Mouse (Mus musculus) embryonic facial prominence, embryonic 14.5 days (tissue): ENCODE results near the gene Gm10337. TPM values are rescaled to one million over a fixed set of nuclear protein-coding genes. Genes with fewer than 3 reads are reported as not detected.
A peak's percentile ranks its signal among the peaks of the same experiment; 100 is the strongest.

Source experiments
- ATAC-seq: fragments of 200-750 bp; cut with Nextera tagmentation; 2 replicates; pipeline ENCODE4 v1.8.0; 2017; ENCODE audit warnings: low read depth, moderate number of reproducible peaks, moderate TSS enrichment
- DNase-seq: peaks from one replicate; pipeline ENCODE4 v3.0.0-alpha.2; 2015; ENCODE audit warnings: low spot score
- H3K27ac ChIP-seq: fragments of 300-500 bp; sonication (generic); replicated peaks from 2 replicates; pipeline ENCODE4 v1.5.1; 2014; ENCODE audit warnings: low read depth, mild to moderate bottlenecking, low read length, moderate library complexity
- H3K27me3 ChIP-seq: fragments of 300-500 bp; sonication (generic); replicated peaks from 2 replicates; pipeline ENCODE4 v1.6.1; 2014; ENCODE audit warnings: low read length; ENCODE audit not compliant: control insufficient read depth, insufficient read depth
- H3K36me3 ChIP-seq: fragments of 300-500 bp; sonication (generic); 2 replicates; pipeline ENCODE4 v1.6.1; 2014; ENCODE audit warnings: low read length, mixed read lengths; ENCODE audit not compliant: control insufficient read depth, insufficient read depth
- H3K4me1 ChIP-seq: fragments of 300-500 bp; sonication (generic); 2 replicates; pipeline ENCODE4 v1.6.1; 2014; ENCODE audit warnings: antibody characterized with exemption, low read length; ENCODE audit not compliant: control insufficient read depth, insufficient read depth
- H3K4me2 ChIP-seq: fragments of 300-500 bp; sonication (generic); 2 replicates; pipeline ENCODE4 v1.6.1; 2014; ENCODE audit warnings: low read depth, mild to moderate bottlenecking, low read length, moderate library complexity, mixed read lengths
- H3K4me3 ChIP-seq: fragments of 300-500 bp; sonication (generic); 2 replicates; pipeline ENCODE4 v1.5.1; 2014; ENCODE audit warnings: low read depth, mild to moderate bottlenecking, low read length
- H3K9ac ChIP-seq: fragments of 300-500 bp; sonication (generic); 2 replicates; pipeline ENCODE4 v1.6.1; 2014; ENCODE audit warnings: low read depth, mild to moderate bottlenecking, low read length, moderate library complexity, mixed read lengths
- H3K9me3 ChIP-seq: fragments of 300-500 bp; sonication (generic); 2 replicates; pipeline ENCODE4 v1.6.1; 2016; ENCODE audit warnings: low read length; ENCODE audit not compliant: control insufficient read depth
- WGBS: fragments of 180-500 bp; shearing (Covaris S2); extraction: QIAGEN DNeasy Blood & Tissue Kit; methylation state at CpG from one replicate; pipeline ENCODE4 v1.1.7; 2014; 5-methylcytosine and 5-hydroxymethylcytosine counted together
- polyA plus RNA-seq: library from polyadenylated mRNA; unstranded; fragments of >200 nt; fragmentation: Nextera tagmentation; extraction: Ambion mirVana; gene quantifications from 2 replicates; pipeline ENCODE4 v1.2.1, GENCODE M21; 2014

Gm10337 gene
- polyA plus RNA-seq, 1 experiment from 2014 or later, result 5.2 TPM

GRCm38 (mm10) chr15:102510110-102510509 is 6.6 kb downstream of the Gm10337 start:
- WGBS, result 5% methylated on average over 9 of the region's 9 CpGs
- peak; percentile 64 for ATAC-seq
- Histone ChIP-seq H3K9ac (peak overlapping the region; percentile 70), H3K27me3 (no peaks in the 10 kb centered on the region), H3K4me1 (peaks cover 18% of the 10 kb centered on the region), H3K4me2 (peak overlapping the region; percentile 86), H3K36me3 (peaks cover 14% of the 10 kb centered on the region; the same call in 1 of the 2 replicates), H3K4me3 (peak overlapping the region; percentile 68), H3K9me3 (no peaks in the 10 kb centered on the region), H3K27ac (peak overlapping the region; percentile 89)
- peak; percentile 53 for DNase-seq

DNA sequence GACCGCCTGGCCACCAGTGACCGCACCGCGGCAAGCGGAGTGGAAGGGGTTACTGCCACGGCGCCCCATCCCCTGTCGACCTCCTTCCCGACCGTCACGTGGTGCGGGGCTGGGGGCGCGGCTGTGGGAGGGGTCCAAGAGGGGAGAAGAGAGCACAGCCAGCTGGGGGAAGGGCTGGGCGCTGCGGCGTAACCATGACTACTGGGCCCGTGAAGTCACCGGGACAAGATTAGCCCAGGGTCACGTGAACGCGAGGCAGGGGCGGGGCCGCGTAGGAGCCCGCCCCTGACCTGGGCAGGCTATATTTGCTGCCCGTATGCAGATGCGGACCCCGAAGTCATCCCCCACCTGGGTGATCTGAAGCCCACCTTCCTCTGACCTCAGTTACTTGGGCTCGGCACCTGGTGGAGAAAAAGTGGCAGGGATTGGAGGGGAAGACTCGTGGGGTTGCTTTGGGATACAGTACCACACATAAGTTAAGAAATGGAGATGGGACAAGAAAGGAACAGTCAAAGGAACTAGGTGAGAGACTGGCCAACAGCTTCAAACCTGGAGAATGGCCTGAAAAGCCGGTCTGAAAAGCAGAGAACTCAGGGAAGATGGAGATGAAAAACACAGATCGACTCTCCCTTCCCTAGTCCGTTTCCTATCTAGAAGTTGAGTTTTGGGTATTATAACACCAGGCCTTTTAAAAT is 7.2 kb downstream of the Gm10337 start:
- Histone ChIP-seq H3K4me1 (peaks cover 23% of the 10 kb centered on the region), H3K9ac (peak overlapping the region; percentile 70), H3K27ac (peak overlapping the region; percentile 89), H3K4me2 (peak overlapping the region; percentile 86), H3K36me3 (peaks cover 12% of the 10 kb centered on the region; the same call in 1 of the 2 replicates), H3K27me3 (no peaks in the 10 kb centered on the region), H3K9me3 (no peaks in the 10 kb centered on the region), H3K4me3 (peak overlapping the region; percentile 68)
- 2% methylated on average over 28 of the region's 34 CpGs for WGBS
- ATAC-seq (peak; percentile 94), DNase-seq (peak; percentile 96)

- ATAC-seq (no peak), DNase-seq (no peak)
- no peaks in the 10 kb centered on the region for H3K9me3 ChIP-seq
- H3K4me2 ChIP-seq, result peak overlapping the region; percentile 86
- 6% methylated on average over 5 of the region's 6 CpGs for WGBS
- peak overlapping the region; percentile 89 for H3K27ac ChIP-seq
- no peaks in the 10 kb centered on the region for H3K27me3 ChIP-seq
- peak overlapping the region; percentile 70 for H3K9ac ChIP-seq
- peaks cover 9% of the 10 kb centered on the region; the same call in 1 of the 2 replicates for H3K36me3 ChIP-seq
- H3K4me3 ChIP-seq, result peak overlapping the region; percentile 68
- peaks cover 28% of the 10 kb centered on the region for H3K4me1 ChIP-seq
Observed at GRCm38 (mm10) chr15:102511285-102511833, 7.8 kb downstream of the Gm10337 start.

GRCm38 (mm10) chr15:102512010-102512409 is 8.5 kb downstream of the Gm10337 start:
- Histone ChIP-seq H3K36me3 (peaks cover 5% of the 10 kb centered on the region; the same call in 1 of the 2 replicates), H3K4me1 (peaks cover 28% of the 10 kb centered on the region), H3K9ac (no peak overlapping the region), H3K9me3 (no peaks in the 10 kb centered on the region), H3K4me3 (no peak overlapping the region), H3K27me3 (no peaks in the 10 kb centered on the region), H3K27ac (peak overlapping the region; percentile 89; the same call in 1 of the 2 replicates), H3K4me2 (no peak overlapping the region)
- no peak for ATAC-seq
- DNase-seq, result no peak
- 28% methylated on average over 5 of the region's 5 CpGs for WGBS

- Histone ChIP-seq H3K4me1 (peaks cover 28% of the 10 kb centered on the region), H3K27ac (no peak overlapping the region), H3K36me3 (0 out of 2 replicates have a peak, but pooled peaks cover 1% of the 10 kb centered on the region), H3K4me2 (no peak overlapping the region), H3K27me3 (no peaks in the 10 kb centered on the region), H3K4me3 (no peak overlapping the region), H3K9ac (no peak overlapping the region), H3K9me3 (no peaks in the 10 kb centered on the region)
- ATAC-seq (no peak), DNase-seq (no peak)
Observed at GRCm38 (mm10) chr15:102512471-102512870, 8.9 kb downstream of the Gm10337 start.

GRCm38 (mm10) chr15:102513004-102513403 is 9.5 kb downstream of the Gm10337 start:
- Histone ChIP-seq H3K27ac (no peak overlapping the region), H3K4me1 (peaks cover 28% of the 10 kb centered on the region), H3K9me3 (no peaks in the 10 kb centered on the region), H3K4me3 (no peak overlapping the region), H3K9ac (no peak overlapping the region), H3K27me3 (no peaks in the 10 kb centered on the region), H3K36me3 (no peaks in the 10 kb centered on the region), H3K4me2 (no peak overlapping the region)
- ATAC-seq (no peak), DNase-seq (no peak)
- WGBS, result 82% methylated on average over 3 of the region's 3 CpGs

- H3K9ac ChIP-seq, result 0 out of 2 replicates have a peak overlapping the region, but pooled peaks have one; percentile 1
- 94% methylated on average over 2 of the region's 2 CpGs for WGBS
- H3K9me3 ChIP-seq, result no peaks in the 10 kb centered on the region
- H3K4me1 ChIP-seq, result peaks cover 30% of the 10 kb centered on the region
- peak overlapping the region; percentile 67; the same call in 1 of the 2 replicates for H3K4me2 ChIP-seq
- ATAC-seq, result no peak
- no peak overlapping the region for H3K27ac ChIP-seq
- H3K4me3 ChIP-seq, result 0 out of 2 replicates have a peak overlapping the region, but pooled peaks have one; percentile 68
- no peaks in the 10 kb centered on the region for H3K36me3 ChIP-seq
- H3K27me3 ChIP-seq, result no peaks in the 10 kb centered on the region
- no peak for DNase-seq
Observed at GRCm38 (mm10) chr15:102515261-102515660, 11.7 kb downstream of the Gm10337 start.

DNA sequence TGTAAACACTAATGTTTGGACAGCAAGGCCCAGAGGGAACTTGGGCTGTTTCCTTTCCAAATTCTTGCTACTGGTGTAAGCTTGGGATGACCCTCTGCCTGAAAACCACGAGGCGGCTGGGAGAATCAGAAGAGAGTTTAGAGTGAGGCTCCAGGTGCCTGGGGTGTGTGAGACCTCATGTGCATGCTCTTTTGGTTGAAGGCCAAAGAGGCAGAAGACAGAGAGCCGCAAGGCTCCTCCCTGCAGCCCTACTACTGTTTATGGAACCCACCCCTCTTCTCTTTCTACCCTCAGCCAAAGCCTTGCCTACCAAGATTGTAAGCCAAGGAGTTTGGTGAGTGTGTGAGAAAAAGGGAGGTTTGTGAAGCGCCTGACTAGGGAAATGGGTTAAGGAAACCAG is 12.3 kb downstream of the Gm10337 start:
- Histone ChIP-seq H3K9me3 (no peaks in the 10 kb centered on the region), H3K4me1 (peaks cover 30% of the 10 kb centered on the region), H3K27ac (peak overlapping the region; percentile 79; the same call in 1 of the 2 replicates), H3K36me3 (0 out of 2 replicates have a peak, but pooled peaks cover 4% of the 10 kb centered on the region), H3K9ac (peak overlapping the region; percentile 73), H3K27me3 (no peaks in the 10 kb centered on the region), H3K4me3 (peak overlapping the region; percentile 68), H3K4me2 (peak overlapping the region; percentile 67)
- no peak for ATAC-seq
- WGBS, result 33% methylated on average over 4 of the region's 4 CpGs
- DNase-seq, result no peak
